Mouse (Mus musculus): Measurements from ENCODE around the gene Smim20.

- TF ChIP-seq POLR2A (IDR thresholded peaks at IDR 0.05; ENCODE audit: low read depth, low read length) (no peak), CTCF (IDR thresholded peaks at IDR 0.05; ENCODE audit: extremely low read depth, insufficient read length, insufficient replicate concordance, low read depth, low read length) (no peak)
Observed at GRCm38 (mm10) chr5:53236749-53237148, 30.1 kb upstream of the Smim20 start.
